Mouse (Mus musculus): ENCODE measurements at regions not wholly inside any gene's neighbourhood (a gene's known extent, or its start where the extent isn't known, plus 50 kb on each side); places are given as distances from the start of the nearest gene placed in this dataset.

DNA sequence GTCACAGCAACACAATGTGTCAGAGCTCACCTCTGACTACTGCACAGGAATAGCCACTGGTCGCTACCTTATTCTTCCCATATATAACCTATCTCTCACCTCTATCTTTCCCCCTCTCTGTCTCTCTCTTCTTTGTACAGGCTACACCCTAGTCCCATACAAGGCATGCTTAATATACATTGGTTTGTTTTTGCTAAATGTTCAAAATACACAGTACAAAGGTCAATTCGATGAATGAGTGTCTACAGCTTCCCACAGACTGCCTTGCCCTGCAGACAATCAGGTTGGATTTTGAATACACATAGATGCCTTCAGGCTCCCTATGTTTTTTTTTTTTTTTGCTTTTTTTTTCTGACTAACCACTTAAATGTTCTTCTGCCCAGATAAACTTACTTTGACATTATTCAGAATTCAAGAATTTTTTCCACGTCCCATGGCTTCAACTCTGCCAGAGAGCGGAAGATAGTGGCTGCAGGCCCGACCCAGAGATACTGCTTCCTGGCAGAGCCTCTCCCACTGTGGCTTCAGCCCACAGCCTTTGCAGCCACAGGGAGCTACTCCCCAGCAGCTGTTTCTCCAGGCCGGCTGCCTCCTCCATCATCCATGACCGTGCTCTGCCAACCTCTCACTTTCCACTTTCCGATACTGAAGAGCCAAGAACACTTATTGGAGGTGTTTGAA is 161.6 kb downstream of the Thbs2 start:
- H3K4me3 ChIP-seq, result no peak overlapping the region
- H3K27ac ChIP-seq, result no peak overlapping the region
- no peaks in the 10 kb centered on the region for H3K4me1 ChIP-seq (replicated peaks)
- no peaks in the 10 kb centered on the region for H3K36me3 ChIP-seq
- no peaks in the 10 kb centered on the region for H3K9me3 ChIP-seq
- H3K27me3 ChIP-seq (ENCODE audit: insufficient read depth, poor library complexity, severe bottlenecking), result no peaks in the 10 kb centered on the region
- WGBS, result 87% methylated on average over 8 of the region's 8 CpGs
- DNase-seq (ENCODE audit: low spot score), result no peak

DNA sequence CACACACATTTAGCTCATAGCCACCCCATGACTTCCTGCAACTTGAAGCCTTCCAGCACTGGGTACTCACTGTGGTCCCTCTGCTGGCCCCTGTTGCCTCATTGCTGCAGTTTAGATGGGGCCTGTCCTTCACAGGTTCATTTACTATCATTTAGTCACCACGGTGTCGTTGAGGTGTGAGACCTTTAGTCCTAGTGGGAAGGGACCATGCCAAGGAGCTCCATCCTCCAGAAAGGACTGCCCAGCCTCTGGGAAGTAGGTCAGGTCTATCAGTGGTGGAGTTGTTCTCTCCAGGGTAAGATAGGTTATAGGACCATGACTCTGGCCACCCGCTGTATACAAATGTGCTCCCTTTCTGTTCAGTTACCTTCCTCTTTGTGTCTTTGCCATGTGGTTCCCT is 162.2 kb downstream of the Thbs2 start:
- Histone ChIP-seq H3K9me3 (no peaks in the 10 kb centered on the region), H3K4me1 (replicated peaks) (no peaks in the 10 kb centered on the region), H3K4me3 (no peak overlapping the region), H3K27ac (no peak overlapping the region), H3K27me3 (ENCODE audit: insufficient read depth, poor library complexity, severe bottlenecking) (no peaks in the 10 kb centered on the region), H3K36me3 (no peaks in the 10 kb centered on the region)
- 94% methylated on average over 3 of the region's 3 CpGs for WGBS
- no peak for DNase-seq (ENCODE audit: low spot score)

DNA sequence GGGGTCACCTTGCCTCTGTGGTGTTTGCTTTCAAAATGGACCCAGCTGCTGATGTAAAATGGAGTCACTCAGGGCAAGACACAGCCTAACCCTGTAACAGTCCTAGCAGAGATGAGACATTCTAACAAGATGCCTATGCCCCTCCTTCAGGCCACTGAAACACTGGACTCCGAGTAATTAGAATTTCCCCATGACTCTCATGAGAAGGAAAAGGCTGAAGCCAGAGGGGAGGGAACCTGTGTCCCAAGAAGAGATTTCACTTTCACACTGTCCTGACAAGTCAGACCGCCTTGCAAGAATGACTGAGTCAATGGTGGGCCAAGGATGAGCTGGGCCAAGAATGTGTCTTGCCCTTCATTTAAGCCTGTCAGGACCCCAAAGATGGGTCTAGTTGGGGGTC is 166.3 kb downstream of the Thbs2 start:
- DNase-seq (ENCODE audit: low spot score), result no peak
- WGBS, result 87% methylated on average over 2 of the region's 2 CpGs
- H3K36me3 ChIP-seq, result no peaks in the 10 kb centered on the region
- no peaks in the 10 kb centered on the region for H3K9me3 ChIP-seq
- H3K4me3 ChIP-seq, result no peak overlapping the region
- no peak overlapping the region for H3K27ac ChIP-seq
- H3K27me3 ChIP-seq (ENCODE audit: insufficient read depth, poor library complexity, severe bottlenecking), result no peaks in the 10 kb centered on the region
- no peaks in the 10 kb centered on the region for H3K4me1 ChIP-seq (replicated peaks)

DNA sequence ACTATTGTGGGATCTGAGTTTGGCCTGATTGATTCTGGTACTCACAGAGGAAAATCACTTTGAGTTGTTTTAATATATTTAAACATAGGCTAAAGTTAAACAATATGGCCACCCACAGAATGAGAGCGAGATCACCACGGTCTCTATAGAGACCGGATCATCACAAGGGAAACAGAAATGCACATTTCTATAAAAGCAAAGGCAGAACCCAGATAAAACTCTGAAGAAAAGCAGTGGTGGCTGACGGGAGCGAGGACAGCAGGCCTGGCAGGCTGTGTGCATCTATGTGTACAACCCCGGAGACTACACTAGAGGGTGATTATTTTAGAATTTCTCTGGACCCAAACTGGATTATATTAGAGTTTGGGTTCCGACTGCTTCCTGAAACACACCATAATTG is 168.8 kb downstream of the Thbs2 start:
- DNase-seq (ENCODE audit: low spot score), result no peak
- H3K4me1 ChIP-seq (replicated peaks), result no peaks in the 10 kb centered on the region
- no peaks in the 10 kb centered on the region for H3K36me3 ChIP-seq
- H3K9me3 ChIP-seq, result no peaks in the 10 kb centered on the region
- WGBS, result 92% methylated on average over 7 of the region's 7 CpGs
- no peak overlapping the region for H3K4me3 ChIP-seq
- H3K27me3 ChIP-seq (ENCODE audit: insufficient read depth, poor library complexity, severe bottlenecking), result peaks cover 3% of the 10 kb centered on the region; the same call in 1 of the 2 replicates
- H3K27ac ChIP-seq, result no peak overlapping the region

DNA sequence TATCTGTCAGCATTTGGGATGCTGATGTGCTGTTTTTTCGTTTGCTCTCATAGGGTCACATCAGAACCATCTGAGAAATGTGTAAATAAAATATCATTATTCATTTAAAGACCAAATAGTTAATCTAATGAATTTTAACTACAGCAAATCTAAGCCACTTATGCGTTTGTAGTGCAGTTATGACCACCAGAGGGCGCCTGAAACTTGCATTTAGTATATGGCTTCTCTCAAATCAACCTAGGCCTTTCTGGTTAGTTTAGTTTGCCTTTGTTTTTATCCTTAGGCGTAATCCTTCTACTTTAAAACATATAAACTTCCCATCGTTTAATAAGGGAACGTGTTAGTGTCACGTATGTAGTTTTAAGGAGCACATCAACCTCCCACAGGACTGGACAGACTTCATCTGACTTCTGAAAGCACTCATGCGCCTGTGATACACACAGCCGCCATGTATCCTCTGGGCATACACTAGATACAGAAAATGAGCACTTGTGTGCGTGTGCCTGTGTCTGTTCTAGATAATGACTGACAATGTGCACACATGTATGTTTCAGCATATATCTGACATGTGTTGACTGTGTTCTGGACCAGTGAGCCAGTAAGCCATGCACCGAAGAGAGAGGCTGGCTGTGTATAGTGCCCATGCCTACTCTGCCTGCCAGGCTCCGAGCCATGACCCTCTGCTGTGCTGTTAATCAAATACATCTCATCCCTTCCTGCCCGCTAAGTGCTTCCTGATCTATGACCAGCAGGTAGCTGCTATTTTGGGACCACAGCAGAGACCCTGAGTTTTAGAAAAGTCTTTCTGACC is 169.4 kb downstream of the Thbs2 start:
- H3K9me3 ChIP-seq, result no peaks in the 10 kb centered on the region
- H3K4me1 ChIP-seq (replicated peaks), result no peaks in the 10 kb centered on the region
- WGBS, result 51% methylated on average over 13 of the region's 13 CpGs
- peaks cover 3% of the 10 kb centered on the region; the same call in 1 of the 2 replicates for H3K27me3 ChIP-seq (ENCODE audit: insufficient read depth, poor library complexity, severe bottlenecking)
- no peak overlapping the region for H3K27ac ChIP-seq
- no peaks in the 10 kb centered on the region for H3K36me3 ChIP-seq
- peak; percentile 60 for DNase-seq (ENCODE audit: low spot score)
- no peak overlapping the region for H3K4me3 ChIP-seq

DNA sequence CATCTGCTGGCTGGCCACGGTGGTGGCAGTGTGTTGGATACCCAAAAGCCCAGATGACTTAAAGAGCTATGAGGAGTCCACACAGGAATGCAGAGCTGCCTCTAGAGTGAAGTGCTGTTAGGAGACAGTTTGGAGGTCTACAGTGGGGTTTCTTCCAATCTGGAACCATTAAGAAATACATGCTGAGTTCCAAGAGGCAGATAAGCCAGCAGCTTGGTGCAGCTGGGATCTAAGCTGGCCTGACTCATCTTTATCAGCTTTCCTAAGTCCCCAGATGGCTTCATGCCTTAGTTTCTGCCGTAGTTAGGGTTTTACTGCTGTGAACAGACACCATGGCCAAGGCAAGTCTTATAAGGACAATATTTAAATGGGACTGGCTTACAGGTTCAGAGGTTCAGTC is 172.0 kb downstream of the Thbs2 start:
- no peak for DNase-seq (ENCODE audit: low spot score)
- no peaks in the 10 kb centered on the region for H3K36me3 ChIP-seq
- 80% methylated on average over 2 of the region's 2 CpGs for WGBS

DNA sequence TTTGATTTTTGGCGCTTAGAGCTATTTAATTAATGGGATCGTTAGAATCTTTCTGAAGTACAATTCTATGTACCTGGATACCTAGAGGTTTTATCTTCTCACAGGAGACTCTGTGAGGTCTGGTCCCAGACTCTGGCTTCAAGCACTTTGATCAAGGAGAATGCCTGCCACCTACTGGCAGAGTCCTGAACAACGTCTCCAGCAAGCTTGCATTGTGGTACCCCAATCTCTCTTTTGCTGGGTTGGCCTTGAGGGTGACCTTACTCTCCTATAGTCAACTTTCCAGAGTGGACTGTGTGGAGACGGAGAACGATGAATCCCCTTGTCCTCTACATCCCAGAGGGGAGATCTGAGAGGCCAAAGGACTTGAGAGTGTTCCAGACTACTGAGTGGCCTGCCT is 173.5 kb downstream of the Thbs2 start:
- WGBS, result 14% methylated on average over 5 of the region's 5 CpGs
- Histone ChIP-seq H3K4me1 (replicated peaks) (0 out of 2 replicates have a peak, but pooled peaks cover 5% of the 10 kb centered on the region), H3K36me3 (no peaks in the 10 kb centered on the region), H3K4me3 (no peak overlapping the region), H3K27me3 (ENCODE audit: insufficient read depth, poor library complexity, severe bottlenecking) (peaks cover 3% of the 10 kb centered on the region; the same call in 1 of the 2 replicates), H3K9me3 (no peaks in the 10 kb centered on the region), H3K27ac (no peak overlapping the region)
- peak; percentile 76 for DNase-seq (ENCODE audit: low spot score)

More for the DNA sequence above, 172.0 kb downstream of the Thbs2 start:
- no peaks in the 10 kb centered on the region for H3K9me3 ChIP-seq
- H3K27me3 ChIP-seq (ENCODE audit: insufficient read depth, poor library complexity, severe bottlenecking), result peaks cover 3% of the 10 kb centered on the region; the same call in 1 of the 2 replicates
- no peak overlapping the region for H3K27ac ChIP-seq
- H3K4me3 ChIP-seq, result no peak overlapping the region
- 0 out of 2 replicates have a peak, but pooled peaks cover 4% of the 10 kb centered on the region for H3K4me1 ChIP-seq (replicated peaks)

DNA sequence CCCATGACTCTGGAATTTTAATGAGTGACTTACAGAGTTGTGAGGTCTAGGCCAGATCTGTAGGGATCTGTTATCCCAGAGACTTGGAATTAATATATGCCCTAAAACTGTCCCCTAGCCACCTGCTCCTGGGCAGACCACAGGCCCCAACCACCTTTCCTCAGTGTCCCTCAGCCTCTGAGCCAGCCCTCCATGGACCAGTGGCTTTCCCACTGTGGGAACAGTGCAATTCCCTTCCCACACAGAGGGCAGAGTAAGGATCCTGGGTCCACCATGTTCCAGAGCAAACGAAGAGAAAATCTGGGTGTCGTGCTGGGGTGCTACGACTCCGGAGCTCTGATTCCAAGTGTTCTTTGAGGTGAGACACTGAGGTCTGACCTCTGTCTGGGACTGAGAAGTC is 174.7 kb downstream of the Thbs2 start:
- 88% methylated on average over 4 of the region's 4 CpGs for WGBS
- no peak for DNase-seq (ENCODE audit: low spot score)
- Histone ChIP-seq H3K27ac (no peak overlapping the region), H3K36me3 (no peaks in the 10 kb centered on the region), H3K4me3 (no peak overlapping the region), H3K4me1 (replicated peaks) (0 out of 2 replicates have a peak, but pooled peaks cover 5% of the 10 kb centered on the region), H3K9me3 (no peaks in the 10 kb centered on the region), H3K27me3 (ENCODE audit: insufficient read depth, poor library complexity, severe bottlenecking) (peaks cover 7% of the 10 kb centered on the region; the same call in 1 of the 2 replicates)

DNA sequence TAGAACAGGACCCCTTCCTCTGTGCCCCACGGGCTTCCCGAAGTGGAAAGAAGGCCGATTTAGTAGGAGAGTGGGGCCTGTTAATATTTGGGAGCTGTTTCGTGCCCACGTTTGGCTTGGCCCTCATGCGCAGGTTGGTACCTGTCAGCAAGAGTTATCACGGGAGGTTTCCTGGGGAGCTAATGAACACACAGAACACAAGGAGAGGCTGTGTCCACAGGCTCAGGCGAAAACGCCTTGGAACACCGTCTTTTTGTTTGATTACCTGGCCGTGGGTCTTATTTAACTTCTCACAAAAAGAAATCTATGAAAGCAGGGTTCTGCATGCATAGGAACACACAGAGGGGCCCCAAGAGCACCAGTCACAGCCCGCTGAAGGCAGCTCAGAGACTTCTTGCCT is 175.8 kb downstream of the Thbs2 start:
- H3K4me3 ChIP-seq, result no peak overlapping the region
- 86% methylated on average over 12 of the region's 12 CpGs for WGBS
- H3K27me3 ChIP-seq (ENCODE audit: insufficient read depth, poor library complexity, severe bottlenecking), result peaks cover 7% of the 10 kb centered on the region; the same call in 1 of the 2 replicates
- H3K9me3 ChIP-seq, result no peaks in the 10 kb centered on the region
- no peak for DNase-seq (ENCODE audit: low spot score)
- 0 out of 2 replicates have a peak, but pooled peaks cover 5% of the 10 kb centered on the region for H3K4me1 ChIP-seq (replicated peaks)
- H3K27ac ChIP-seq, result no peak overlapping the region
- H3K36me3 ChIP-seq, result no peaks in the 10 kb centered on the region

DNA sequence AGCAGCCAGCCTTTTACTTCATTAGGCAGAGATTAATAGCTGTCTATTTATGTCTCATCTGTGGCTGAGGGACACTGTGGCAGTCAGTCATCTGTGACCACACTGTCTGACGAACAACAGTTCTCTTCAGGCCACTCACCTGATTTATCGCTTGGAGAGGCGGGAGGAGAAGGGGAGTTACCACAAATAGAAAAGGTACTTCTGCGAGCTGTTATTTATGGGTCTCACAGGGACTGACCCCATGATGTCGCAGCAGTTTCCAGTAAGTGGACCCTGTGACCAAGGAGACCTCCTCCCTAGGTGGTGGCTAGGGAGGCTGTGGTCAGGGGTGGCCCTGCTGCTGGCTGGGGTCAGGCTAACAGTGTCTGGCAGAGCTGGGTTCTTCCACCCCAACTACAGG is 176.7 kb downstream of the Thbs2 start:
- Histone ChIP-seq H3K4me3 (no peak overlapping the region), H3K4me1 (replicated peaks) (0 out of 2 replicates have a peak, but pooled peaks cover 5% of the 10 kb centered on the region), H3K9me3 (no peaks in the 10 kb centered on the region), H3K27ac (no peak overlapping the region), H3K36me3 (no peaks in the 10 kb centered on the region), H3K27me3 (ENCODE audit: insufficient read depth, poor library complexity, severe bottlenecking) (peaks cover 7% of the 10 kb centered on the region; the same call in 1 of the 2 replicates)
- WGBS, result 72% methylated on average over 5 of the region's 5 CpGs
- DNase-seq (ENCODE audit: low spot score), result no peak

DNA sequence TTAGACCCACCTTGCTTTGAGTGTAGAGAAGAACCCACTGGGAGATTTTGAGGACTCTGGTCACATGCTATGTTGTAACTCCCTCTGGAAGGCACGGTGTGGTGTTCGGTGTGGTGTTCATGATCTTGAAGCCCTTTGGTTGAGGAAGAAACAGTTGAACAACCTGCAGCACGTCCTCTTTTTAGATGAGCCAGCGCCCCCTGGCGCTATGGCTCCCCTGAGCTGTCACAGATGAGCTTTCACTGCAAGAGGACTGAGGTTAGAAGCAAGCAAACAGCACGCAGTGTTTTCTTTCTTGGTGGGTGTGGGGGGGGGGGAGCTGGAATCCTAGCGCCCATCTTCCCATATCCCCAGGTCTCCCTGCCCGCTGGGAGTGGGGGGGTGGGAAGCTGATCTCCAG is 177.9 kb downstream of the Thbs2 start:
- peak; percentile 57 for DNase-seq (ENCODE audit: low spot score)
- Histone ChIP-seq H3K27ac (no peak overlapping the region), H3K9me3 (no peaks in the 10 kb centered on the region), H3K4me3 (no peak overlapping the region), H3K36me3 (no peaks in the 10 kb centered on the region), H3K4me1 (replicated peaks) (0 out of 2 replicates have a peak, but pooled peaks cover 5% of the 10 kb centered on the region), H3K27me3 (ENCODE audit: insufficient read depth, poor library complexity, severe bottlenecking) (peaks cover 4% of the 10 kb centered on the region; the same call in 1 of the 2 replicates)
- WGBS, result 31% methylated on average over 8 of the region's 8 CpGs

DNA sequence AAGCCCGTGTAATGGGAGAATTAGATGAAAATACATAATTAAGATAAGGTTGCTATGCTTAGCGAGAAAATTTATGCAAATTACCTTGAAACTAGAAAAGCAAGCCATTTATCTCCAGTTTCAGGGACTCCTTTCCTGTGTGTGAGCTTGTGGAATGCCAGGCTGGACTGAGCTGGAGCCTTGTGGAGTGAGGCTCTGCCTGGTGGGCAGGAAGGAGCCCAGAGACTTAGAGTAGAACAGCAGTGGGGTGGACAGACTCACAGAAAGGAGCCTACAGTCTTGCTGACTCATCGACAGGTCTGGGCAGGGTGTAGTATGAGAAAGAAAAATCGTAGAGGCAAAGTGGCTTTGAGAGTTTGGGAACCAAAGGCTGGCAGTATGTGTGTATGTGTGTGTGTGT is 180.6 kb downstream of the Thbs2 start:
- H3K4me1 ChIP-seq (replicated peaks), result 0 out of 2 replicates have a peak, but pooled peaks cover 5% of the 10 kb centered on the region
- no peaks in the 10 kb centered on the region for H3K9me3 ChIP-seq
- WGBS, result 90% methylated on average over 4 of the region's 4 CpGs
- H3K4me3 ChIP-seq, result no peak overlapping the region
- H3K36me3 ChIP-seq, result no peaks in the 10 kb centered on the region
- peaks cover 4% of the 10 kb centered on the region; the same call in 1 of the 2 replicates for H3K27me3 ChIP-seq (ENCODE audit: insufficient read depth, poor library complexity, severe bottlenecking)
- H3K27ac ChIP-seq, result no peak overlapping the region
- DNase-seq (ENCODE audit: low spot score), result no peak

DNA sequence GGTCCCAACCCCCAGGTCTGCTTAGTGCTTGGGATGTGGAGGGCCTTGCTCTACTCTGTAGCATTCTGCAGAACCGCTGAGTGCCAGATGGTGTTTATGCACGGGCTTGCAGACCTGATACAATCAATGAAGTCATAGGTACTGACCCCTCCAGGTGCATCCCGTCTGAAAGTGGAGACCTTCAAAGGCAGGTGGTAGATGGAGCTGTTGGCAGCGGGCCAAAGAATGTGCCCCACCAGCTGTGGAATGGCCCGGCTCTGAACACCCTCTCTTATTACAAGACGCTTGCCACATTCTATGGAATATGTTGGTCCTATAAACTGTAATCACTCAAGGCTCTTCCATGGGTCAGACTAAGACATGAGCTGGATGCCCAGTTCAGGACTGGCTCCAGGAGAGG is 183.5 kb downstream of the Thbs2 start:
- Histone ChIP-seq H3K27ac (no peak overlapping the region), H3K36me3 (no peaks in the 10 kb centered on the region), H3K4me1 (replicated peaks) (no peaks in the 10 kb centered on the region), H3K9me3 (no peaks in the 10 kb centered on the region), H3K27me3 (ENCODE audit: insufficient read depth, poor library complexity, severe bottlenecking) (peaks cover 4% of the 10 kb centered on the region; the same call in 1 of the 2 replicates), H3K4me3 (no peak overlapping the region)
- peak; percentile 7 for DNase-seq (ENCODE audit: low spot score)
- WGBS, result 73% methylated on average over 6 of the region's 6 CpGs

Data from hindbrain, embryonic 10.5 days (tissue).